Mouse (Mus musculus): ENCODE data around the gene Lrrc74a.

- TF ChIP-seq CTCF (IDR thresholded peaks at IDR 0.05; ENCODE audit: low read depth, low read length) (no peak), GATA1 (IDR thresholded peaks at IDR 0.05; ENCODE audit: borderline replicate concordance, low read length) (no peak), GATA2 (IDR thresholded peaks at IDR 0.05; ENCODE audit: borderline replicate concordance, low read depth, low read length) (no peak)
These were observed 78.6 kb downstream of the Lrrc74a start for GRCm38 (mm10) chr12:86812782-86813181.
